Mouse (Mus musculus) liver, postnatal 0 days (tissue): ENCODE measurements around the gene Ttc34.

Source experiments
- CTCF ChIP-seq: sonication (generic); IDR thresholded peaks from 2 replicates; pipeline ENCODE4 v1.5.1; 2016; ENCODE audit warnings: antibody characterized with exemption, low read depth
- EP300 ChIP-seq: IDR thresholded peaks from 2 replicates; pipeline ENCODE4 v1.6.1; 2016; ENCODE audit warnings: antibody characterized with exemption, low read depth, mild to moderate bottlenecking

DNA sequence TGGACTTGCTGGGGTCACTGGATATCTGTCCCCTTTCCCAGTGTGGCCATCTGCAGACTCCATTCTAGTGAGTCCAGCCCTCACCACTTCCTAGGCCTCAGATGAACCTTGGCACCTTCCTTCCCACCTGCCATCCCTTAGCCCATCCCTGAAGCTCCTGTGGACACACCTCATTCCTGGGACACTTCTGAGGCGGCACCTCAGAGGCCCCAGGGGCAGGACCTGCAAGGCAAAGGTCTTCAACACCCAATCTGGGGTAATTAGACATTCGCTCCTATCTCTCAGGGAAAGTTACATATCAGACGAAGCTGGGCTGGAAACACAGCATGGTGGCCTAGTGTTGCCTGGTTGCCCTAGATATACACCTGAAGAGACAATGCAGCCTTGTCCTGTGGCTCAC is 77.4 kb downstream of the Ttc34 start:
- TF ChIP-seq CTCF (no peak), EP300 (no peak)
